Mouse (Mus musculus) gastrocnemius, postnatal 14 days (tissue): ENCODE results near the gene Parp6. TPM values are rescaled to one million over a fixed set of nuclear protein-coding genes. Genes with fewer than 3 reads are reported as not detected.
A peak's percentile ranks its signal among the peaks of the same experiment; 100 is the strongest.

Experiments
- DNase-seq: peaks from one replicate; pipeline ENCODE4 v3.0.0; 2021; ENCODE audit warnings: mixed read lengths
- intact Hi-C: fragments of 180-260 bp; cut with DNase I; formaldehyde crosslinking; loops from one replicate; pipeline ENCODE4 v1.15.1; 2025; ENCODE audit warnings: low total_unique reads
- total RNA-seq, 2 experiments: library from RNA; stranded (reverse); gene quantifications; 2 replicates each; pipeline ENCODE4 v1.2.3; 2021

Gene Parp6
- total RNA-seq, 2 experiments from 2014 or later: 12.3 to 13.8 TPM

DNA sequence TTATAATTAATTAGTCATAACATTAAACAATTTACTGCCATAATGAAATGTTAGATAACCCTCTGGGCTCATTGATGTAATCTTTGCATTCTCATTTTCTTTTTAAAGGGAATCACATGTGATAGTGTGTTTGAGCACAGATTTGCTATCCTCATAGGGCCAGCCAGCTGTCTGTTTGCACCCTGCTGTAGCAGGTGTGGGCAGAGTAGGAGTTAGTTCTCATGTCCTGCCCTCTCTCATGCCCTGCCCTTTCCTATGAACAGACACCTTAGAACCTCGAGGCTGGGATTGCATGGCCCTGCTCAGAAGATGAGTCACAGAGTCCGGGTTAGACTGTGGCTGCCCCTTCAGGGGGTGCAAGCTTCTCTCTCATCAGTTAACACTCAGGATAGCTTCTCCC, 56.3 kb downstream of the Parp6 start:
- intact Hi-C loops: loop anchor here (10.0 kb wide), 1 partner anchor 49 kb away; no protein-coding TSS in a partner anchor
- DNase-seq: no peak

DNA sequence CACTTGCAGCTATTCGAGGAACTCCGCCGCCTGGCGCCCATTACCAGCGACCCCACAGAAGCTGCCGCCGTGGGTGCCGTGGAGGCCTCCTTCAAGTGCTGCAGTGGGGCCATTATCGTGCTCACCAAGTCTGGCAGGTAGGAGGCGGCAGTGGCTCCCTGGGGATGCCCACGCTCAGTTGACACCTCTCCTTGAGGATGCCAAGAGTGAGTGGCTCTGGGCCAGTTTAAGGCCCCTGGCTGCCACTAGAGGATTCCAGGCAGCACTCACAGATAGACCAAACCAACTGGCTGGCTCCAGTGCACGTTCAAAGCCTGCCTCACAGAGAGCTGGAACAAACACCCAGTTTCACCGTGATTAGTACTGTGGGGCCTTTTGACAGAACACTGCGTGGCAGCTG, 58.5 kb downstream of the Parp6 start:
- DNase-seq: peak; percentile 58
- intact Hi-C loops: loop anchor here (10.0 kb wide), 1 partner anchor 51 kb away; no protein-coding TSS in a partner anchor

DNA sequence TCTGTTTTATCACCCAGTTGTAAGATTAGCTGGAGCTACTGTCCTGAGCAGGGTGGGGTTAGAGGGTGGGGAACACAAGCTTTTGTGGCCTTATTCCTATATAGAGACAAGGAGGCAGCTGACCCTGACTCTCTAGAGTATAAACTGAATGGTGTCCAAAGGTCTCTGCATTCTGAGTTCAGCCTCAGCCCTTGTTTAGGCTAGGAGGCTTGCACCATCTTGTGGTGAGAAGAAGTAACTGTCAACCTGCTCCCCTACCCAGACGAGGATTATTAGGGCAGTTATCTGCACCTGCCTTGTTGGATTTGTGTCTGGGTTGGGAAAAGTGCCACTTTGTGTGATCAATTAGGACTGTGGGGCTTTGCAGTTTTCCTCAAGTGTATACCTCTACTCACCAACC, 61.2 kb downstream of the Parp6 start:
- intact Hi-C loops: loop anchor here (10.0 kb wide), 1 partner anchor 54 kb away; no protein-coding TSS in a partner anchor
- no peak for DNase-seq

DNA sequence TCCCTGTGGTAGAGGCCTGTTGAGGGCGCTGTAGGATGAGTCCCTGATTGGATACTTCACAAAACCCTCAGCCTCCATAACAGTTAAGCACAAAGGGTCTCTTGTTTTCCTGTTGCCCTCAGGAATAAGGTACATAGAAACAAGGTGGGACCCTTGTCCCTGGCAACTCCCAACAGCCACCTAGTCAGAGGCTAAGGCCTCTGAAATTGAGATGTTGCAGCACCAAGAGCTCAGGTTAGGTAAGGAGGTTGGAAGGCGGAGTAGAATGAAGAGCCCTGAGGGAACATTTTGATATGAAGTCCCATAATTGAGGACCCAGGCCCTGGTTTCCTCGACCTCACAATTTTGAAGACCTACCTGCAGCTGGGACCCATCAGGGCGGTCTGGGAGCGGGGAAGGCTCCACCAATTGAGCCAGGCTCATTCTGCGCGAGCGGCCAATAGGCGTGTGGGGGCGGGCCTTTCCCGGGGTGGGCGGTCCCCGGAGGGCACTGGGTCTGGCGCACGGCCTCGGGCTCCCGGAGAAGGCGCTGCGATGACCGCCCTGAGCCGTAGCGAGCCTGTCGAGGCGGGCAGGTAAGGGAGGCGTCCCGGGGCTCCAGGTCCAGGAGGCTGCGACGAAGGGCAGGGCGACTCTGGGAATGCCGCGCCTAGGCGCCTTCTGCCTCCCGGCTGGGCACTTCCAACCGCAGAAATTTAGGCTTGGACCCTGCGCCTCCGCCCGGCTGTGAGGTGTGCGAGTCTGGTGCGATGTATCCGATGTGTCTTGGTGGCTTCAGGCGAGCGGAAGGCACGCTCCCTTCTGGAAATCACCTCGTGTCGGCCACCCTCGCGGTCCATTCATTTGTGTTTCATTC, 62.8 kb downstream of the Parp6 start, which contains the start of gene Gramd2:
Gene Gramd2, plus strand, starts transcription at position 467 of the 856 bp plus-strand sequence.
- intact Hi-C loops: loop anchor here (10.0 kb wide), 1 partner anchor 55 kb away; no protein-coding TSS in a partner anchor
- peak; percentile 84 for DNase-seq

DNA sequence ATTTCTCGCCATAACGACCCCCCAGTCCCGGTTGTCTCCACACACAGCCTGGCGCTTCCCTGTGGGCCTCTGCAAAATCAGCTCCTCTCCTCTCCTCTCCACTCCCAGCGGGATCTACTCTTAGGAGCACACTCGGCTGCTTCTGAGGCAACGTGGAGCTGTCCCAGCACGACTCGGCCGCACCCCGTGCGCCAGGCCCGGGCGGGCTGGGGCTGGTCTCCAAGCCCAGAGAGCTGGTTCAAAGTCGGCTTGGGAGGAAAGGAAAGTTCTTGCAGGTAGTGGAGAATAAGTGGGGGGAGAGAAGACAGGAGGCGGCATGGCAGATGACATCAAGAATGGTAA, 63.4 kb downstream of the Parp6 start:
- DNase-seq: no peak
- intact Hi-C loops: no loop called here

DNA sequence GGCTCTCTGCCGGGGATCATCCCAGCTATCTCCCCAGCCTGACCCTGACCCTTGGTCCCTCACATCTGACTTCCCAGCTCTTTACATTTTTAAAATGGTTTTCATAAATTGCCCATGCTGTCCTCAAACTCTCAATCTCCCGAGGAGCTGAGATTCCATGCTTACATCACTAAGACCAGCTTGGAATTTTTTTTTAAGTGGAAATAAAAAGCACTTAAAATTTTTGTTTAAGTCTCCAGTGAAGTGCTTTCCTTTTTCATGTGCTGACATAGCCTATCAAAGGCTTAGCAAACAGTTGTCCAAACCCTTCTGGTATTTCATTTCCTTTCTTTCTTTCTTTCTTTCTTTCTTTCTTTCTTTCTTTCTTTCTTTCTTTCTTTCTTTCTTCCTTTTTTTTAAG, 66.9 kb downstream of the Parp6 start:
- DNase-seq: no peak
- intact Hi-C loops: no loop called here

DNA sequence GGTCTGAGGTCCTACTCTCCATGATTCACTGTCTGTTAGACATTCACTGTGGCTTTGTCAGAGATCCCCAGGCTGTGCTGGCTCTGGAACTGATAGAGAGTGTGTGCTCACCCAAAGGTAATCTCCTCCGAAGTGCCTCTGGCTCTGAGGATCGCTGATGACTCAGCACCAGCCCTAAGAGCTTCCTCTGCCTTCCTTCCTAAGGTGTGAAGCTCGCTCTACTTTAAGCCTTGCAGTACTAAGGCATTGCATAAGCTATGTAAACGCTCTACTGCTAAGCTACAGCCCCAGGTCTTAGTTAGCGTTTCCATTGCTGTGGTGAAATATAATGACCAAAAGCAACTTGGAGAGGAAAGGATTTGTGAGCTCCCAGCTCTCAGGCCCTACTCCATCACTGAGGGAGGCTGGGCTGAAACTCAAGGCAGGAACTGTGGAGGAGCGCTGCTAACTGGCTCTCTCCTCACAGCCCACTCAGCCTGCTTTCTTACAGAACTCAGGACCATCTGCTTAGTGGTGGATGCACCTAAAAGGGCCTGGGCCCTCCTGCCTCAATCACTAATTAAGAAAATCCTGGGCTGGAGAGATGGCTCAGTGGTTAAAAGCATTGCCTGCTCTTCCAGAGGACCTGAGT, 70.4 kb downstream of the Parp6 start:
- no peak for DNase-seq
- intact Hi-C loops: no loop called here

DNA sequence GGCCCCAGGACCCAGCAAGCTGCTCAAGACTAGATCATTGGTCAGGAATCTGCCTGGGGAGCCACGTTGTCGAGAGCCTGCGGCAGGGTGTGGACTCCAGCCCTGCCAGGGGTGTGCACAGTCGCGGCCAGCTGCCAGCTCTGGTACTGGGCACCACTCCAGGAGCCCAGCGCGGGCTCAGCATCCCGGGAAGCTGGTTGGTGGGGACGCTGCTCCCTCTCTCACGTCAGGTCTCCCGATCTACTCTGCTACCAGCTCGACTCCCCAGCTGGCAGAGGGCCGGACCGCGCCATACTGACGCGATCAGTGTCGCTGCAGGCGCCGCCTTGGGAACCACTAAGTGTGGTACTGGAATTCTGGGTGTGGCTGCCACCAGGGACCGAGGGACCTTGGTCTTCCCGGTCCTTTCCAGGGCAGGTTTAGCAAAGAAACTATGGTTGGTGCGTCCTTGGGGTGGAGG, 74.6 kb downstream of the Parp6 start:
- peak; percentile 80 for DNase-seq
- intact Hi-C loops: no loop called here

DNA sequence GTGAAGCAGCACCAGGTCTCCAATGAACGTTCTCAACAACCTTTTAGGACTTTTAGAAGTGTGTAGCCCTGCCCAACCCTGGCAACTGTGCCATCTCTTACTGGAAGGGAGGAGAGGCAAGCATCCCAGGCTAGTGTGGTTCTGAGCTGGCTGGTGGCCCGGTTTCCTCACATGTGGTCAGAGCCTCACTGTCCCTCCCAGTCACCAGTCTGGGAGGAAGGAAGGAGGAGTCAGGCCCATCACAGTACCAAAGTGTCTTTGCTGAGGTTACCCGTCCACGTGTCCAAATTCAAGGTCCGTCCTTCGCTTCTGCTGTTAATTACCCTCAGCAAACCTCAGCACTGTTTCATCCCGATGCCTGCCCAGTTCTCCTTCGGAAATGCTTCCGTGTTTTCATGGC, 75.1 kb downstream of the Parp6 start:
- peak; percentile 63 for DNase-seq
- intact Hi-C loops: no loop called here

DNA sequence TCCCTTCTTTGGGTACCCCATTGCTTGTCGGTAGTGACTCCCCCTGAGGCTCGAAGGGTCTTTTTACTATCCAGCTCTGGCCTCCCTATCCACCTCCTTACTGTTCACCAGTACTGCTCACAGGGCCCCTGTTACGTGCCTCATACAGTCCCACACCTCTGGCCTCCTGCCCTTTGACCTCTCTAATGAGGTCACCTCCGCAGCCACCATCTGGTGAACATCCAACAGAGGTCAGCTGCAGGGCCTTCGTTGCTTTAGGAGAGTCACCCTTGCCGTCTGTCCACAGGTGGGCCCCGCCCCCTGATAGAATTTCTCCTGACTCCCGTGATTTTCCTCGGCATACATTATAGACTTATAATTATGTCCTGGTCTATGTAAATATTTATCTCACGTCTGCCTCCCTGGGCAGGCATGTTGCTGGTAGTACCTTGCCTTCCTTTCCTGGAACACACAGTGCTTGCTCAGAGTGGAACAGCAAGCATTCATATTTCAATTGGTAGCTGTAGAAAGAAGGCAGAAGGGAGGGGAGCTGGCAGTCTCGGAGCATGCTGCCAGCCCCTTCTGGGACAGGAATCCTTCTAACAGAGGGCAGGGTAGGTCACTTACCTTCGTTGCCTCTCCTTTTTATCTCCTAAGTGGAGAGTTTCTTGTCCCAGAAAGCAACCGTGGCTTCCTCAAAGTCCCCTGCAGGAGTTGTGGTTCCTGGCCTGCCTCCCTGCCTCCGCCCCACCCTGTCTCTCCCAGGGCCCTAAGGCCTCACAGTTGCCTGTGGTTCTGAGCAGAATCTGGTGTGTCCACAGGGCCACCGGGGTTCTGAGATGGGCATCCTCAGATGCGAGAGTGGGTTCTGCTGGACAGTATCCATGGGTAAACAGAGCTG, 77.7 kb downstream of the Parp6 start:
- intact Hi-C loops: no loop called here
- DNase-seq: peak; percentile 19

DNA sequence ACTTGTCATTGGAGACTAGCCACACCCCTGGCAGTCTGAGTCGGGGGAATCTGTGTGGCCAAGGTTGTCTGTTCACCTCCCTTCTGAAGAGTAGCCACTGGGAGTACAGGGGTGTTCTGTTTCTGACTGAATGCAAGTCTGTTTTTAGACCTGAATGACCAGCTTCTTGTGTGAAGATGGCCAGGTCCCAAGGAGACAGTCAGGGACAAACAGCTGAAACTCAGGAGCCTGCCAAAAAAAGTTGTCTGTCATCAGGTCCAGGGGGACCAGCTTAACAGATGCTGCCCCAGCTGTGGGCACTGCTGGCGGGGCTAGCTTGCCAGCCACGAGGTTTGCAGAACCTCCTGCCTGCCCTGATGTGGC, 78.3 kb downstream of the Parp6 start:
- intact Hi-C loops: no loop called here
- no peak for DNase-seq

DNA sequence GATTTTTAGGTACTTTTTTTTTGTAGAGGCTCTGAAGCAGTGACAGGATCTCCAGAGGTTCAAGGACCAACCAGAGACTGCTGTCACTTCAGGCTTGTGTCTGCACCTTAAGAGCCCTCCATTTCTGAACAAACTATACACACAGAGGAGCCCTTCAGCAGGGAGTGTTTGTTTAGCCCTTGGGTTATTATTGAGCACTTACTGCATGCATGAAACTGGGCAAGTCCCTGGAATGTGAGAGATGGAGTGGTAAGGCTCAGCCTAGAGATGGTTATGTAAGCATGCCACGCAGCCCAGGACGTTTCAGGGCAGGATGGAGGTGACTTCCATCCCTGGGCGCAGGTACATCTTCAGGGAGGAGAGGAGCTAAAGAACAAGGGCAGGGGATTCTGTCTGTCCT, 79.3 kb downstream of the Parp6 start:
- DNase-seq: no peak
- intact Hi-C loops: no loop called here

Other genes starting within 250 kb of the Parp6 start
- gene Arih1, start 130.7 kb upstream of the Parp6 start, total RNA-seq: 10 to 100 TPM; 77.7 to 82.2 TPM
- gene Hexa, start 77.7 kb upstream of the Parp6 start, total RNA-seq: 10 to 100 TPM; 21.2 to 22.4 TPM
- gene Tmem202, start 77.4 kb upstream of the Parp6 start, total RNA-seq: under 1 TPM; 0.42 to 0.43 TPM
- gene Celf6, start 39.4 kb upstream of the Parp6 start, total RNA-seq: not detected
- gene Pkm, start 39.1 kb downstream of the Parp6 start, total RNA-seq: 1,000 to 10,000 TPM; 2,510 to 2,651 TPM
- gene Gramd2, start 62.9 kb downstream of the Parp6 start, total RNA-seq: under 1 TPM; 0.09 to 0.18 TPM
- 10 to 100 TPM in 1 of 2 experiments, 1 to 10 TPM in 1; 6.0 to 10.3 TPM for gene Senp8, start 133.4 kb downstream of the Parp6 start, total RNA-seq
- gene Myo9a, start 133.6 kb downstream of the Parp6 start, total RNA-seq: 10 to 100 TPM in 1 of 2 experiments, 1 to 10 TPM in 1; 9.7 to 14.5 TPM